Mouse (Mus musculus): ENCODE measurements around the gene Spata17. TPM values are rescaled to one million over a fixed set of nuclear protein-coding genes. Genes with fewer than 3 reads are reported as not detected.

The Spata17 gene
- polyA plus RNA-seq (2014; fragmentation: Nextera tagmentation; extraction: Ambion mirVana) = 0.97 and 2.8 TPM in 2 replicates

DNA sequence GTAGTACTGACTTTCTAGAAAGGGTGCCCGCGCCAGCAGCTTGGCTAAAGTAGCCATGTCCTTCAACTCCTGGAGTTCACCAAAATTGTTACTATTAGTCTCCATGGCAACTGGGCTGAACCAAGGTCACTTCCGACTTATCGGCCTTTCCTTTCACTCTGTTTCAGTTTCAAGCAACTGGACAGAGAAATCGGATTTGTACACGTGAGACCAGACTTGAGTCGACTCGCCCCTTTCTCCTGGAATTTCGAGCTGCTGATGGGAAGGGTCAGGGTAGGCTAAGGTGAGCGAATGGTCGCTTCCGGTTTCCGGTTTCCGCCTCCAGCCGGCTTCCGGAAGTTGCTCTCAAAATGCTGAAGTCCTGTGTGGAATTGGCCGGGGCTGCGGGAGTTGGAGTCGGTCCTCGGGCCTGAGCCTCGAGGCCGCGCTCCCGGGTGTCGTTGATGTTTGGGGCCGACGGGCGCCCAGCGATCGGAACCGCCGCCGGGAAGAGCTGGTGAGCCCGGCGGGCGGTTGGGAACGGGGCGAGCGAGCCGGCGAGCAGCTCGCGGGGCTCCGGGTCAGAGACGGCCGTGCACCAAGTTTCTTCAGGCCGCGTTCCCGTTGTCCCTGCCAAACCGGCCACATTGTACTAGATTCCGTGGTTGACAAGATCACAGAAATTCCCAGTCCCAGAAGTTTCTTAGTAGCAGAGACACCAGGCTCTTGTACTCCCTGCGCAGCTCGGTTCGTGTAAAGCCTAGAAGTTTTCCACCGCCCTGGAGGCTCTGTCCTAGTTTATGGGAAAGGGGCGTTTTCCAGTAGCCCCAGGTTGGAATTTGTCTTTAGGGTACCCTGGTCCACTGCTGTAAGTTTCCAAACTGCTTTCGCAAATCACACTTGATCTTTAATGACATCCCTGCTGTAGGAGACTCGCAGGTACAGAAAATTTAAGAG is at the start of gene Spata17, which contains the start of gene Gpatch2:
Gene Spata17, minus strand, starts transcription at position 285 of the 936 bp plus-strand sequence.
Gene Gpatch2, plus strand, starts transcription at position 328 of the 936 bp plus-strand sequence.
- Histone ChIP-seq H3K4me1 (replicated peaks; ENCODE audit: control insufficient read depth, insufficient read depth, low read length) (0 out of 2 replicates have a peak, but pooled peaks cover 5% of the 10 kb centered on the region), H3K4me2 (replicated peaks) (peak within 1 kb of the TSS; percentile 73), H3K4me3 (replicated peaks; ENCODE audit: low read length) (peak within 1 kb of the TSS; percentile 80), H3K9ac (peak within 1 kb of the TSS; percentile 78), H3K27me3 (ENCODE audit: control insufficient read depth, insufficient read depth, low read length) (no peaks in the 10 kb centered on the region), H3K36me3 (replicated peaks; ENCODE audit: control insufficient read depth, insufficient read depth) (no peaks in the 10 kb centered on the region), H3K27ac (peak within 1 kb of the TSS; percentile 78), H3K9me3 (ENCODE audit: control insufficient read depth, low read length) (no peaks in the 10 kb centered on the region)
- DNase-seq (ENCODE audit: low spot score) (peak; percentile 79), ATAC-seq (ENCODE audit: low FRiP score) (peak; percentile 85)
- under 1% methylated on average over 58 of the region's 58 CpGs for WGBS

GRCm38 (mm10) chr1:187258756-187259155 is 43.5 kb upstream of the Spata17 start:
- Histone ChIP-seq H3K27ac (no peak overlapping the region), H3K4me1 (replicated peaks; ENCODE audit: control insufficient read depth, insufficient read depth, low read length) (no peaks in the 10 kb centered on the region), H3K9ac (no peak overlapping the region), H3K4me3 (replicated peaks; ENCODE audit: low read length) (no peak overlapping the region), H3K27me3 (ENCODE audit: control insufficient read depth, insufficient read depth, low read length) (no peaks in the 10 kb centered on the region), H3K9me3 (ENCODE audit: control insufficient read depth, low read length) (no peaks in the 10 kb centered on the region), H3K4me2 (replicated peaks) (no peak overlapping the region), H3K36me3 (replicated peaks; ENCODE audit: control insufficient read depth, insufficient read depth) (no peaks in the 10 kb centered on the region)
- ATAC-seq (ENCODE audit: low FRiP score) (no peak), DNase-seq (ENCODE audit: low spot score) (peak; percentile 38)
- 71% methylated on average over 4 of the region's 4 CpGs for WGBS

DNA sequence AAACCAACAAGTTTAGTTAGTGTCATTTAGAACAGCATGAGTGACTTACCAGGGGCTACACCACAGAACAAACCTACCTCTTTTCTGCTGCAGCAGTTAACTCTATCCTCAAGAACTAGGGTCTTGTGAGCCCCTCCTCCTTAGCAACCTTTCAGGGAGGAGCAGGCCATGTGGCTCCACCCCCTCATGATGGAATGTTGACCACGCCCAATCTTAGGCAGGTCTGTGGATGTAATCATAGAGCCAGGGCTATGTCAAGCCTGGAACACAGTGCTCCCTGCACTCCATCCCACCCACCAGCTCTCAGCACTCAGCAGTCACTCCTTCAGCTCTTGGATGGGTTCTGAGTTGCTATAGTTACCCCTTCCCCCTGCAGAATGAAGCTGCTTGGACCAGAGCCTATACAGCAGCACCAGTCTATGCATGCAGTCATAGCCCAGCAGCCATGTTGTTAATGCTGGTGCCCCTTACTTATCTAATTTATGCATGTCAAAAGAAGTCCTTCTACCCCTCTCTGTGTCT is 35.5 kb upstream of the Spata17 start:
- Histone ChIP-seq H3K9me3 (ENCODE audit: control insufficient read depth, low read length) (no peaks in the 10 kb centered on the region), H3K9ac (no peak overlapping the region), H3K4me1 (replicated peaks; ENCODE audit: control insufficient read depth, insufficient read depth, low read length) (no peaks in the 10 kb centered on the region), H3K36me3 (replicated peaks; ENCODE audit: control insufficient read depth, insufficient read depth) (no peaks in the 10 kb centered on the region), H3K4me2 (replicated peaks) (no peak overlapping the region), H3K27me3 (ENCODE audit: control insufficient read depth, insufficient read depth, low read length) (no peaks in the 10 kb centered on the region), H3K4me3 (replicated peaks; ENCODE audit: low read length) (no peak overlapping the region), H3K27ac (no peak overlapping the region)
- WGBS = 87% methylated on average over 1 of the region's 1 CpGs
- ATAC-seq (ENCODE audit: low FRiP score) = no peak
- no peak for DNase-seq (ENCODE audit: low spot score)

GRCm38 (mm10) chr1:187244734-187245133 is 29.5 kb upstream of the Spata17 start:
- no peak for ATAC-seq (ENCODE audit: low FRiP score)

DNA sequence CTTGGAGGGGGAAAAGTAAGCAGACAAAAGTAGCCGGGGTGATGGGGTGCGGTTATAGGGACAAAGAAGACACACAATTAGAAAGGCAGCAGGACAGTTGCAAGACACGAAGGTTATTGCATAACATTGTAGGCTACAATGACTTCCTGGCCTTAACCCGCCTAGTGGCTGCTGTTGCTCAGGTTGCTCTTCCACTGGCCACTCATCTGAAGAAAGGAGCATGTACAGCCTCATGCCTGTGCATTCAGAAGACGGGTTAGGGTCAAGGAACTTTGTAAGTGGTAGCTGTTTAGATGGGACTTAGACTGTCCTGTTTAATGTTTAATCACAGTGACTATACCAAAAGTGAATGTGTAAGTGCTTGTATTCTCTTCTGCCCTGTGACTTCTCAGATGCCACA is 26.1 kb upstream of the Spata17 start:
- no peak for DNase-seq (ENCODE audit: low spot score)
- WGBS = 79% methylated on average over 5 of the region's 5 CpGs
- H3K9me3 ChIP-seq (ENCODE audit: control insufficient read depth, low read length) = no peaks in the 10 kb centered on the region

More at GRCm38 (mm10) chr1:187244734-187245133, 29.5 kb upstream of the Spata17 start:
- H3K4me3 ChIP-seq (replicated peaks; ENCODE audit: low read length) = no peak overlapping the region
- no peaks in the 10 kb centered on the region for H3K27me3 ChIP-seq (ENCODE audit: control insufficient read depth, insufficient read depth, low read length)
- H3K4me1 ChIP-seq (replicated peaks; ENCODE audit: control insufficient read depth, insufficient read depth, low read length) = no peaks in the 10 kb centered on the region
- H3K4me2 ChIP-seq (replicated peaks) = no peak overlapping the region
- H3K27ac ChIP-seq = no peak overlapping the region
- DNase-seq (ENCODE audit: low spot score) = no peak
- H3K36me3 ChIP-seq (replicated peaks; ENCODE audit: control insufficient read depth, insufficient read depth) = no peaks in the 10 kb centered on the region
- 87% methylated on average over 5 of the region's 5 CpGs for WGBS
- no peaks in the 10 kb centered on the region for H3K9me3 ChIP-seq (ENCODE audit: control insufficient read depth, low read length)
- H3K9ac ChIP-seq = no peak overlapping the region

DNA sequence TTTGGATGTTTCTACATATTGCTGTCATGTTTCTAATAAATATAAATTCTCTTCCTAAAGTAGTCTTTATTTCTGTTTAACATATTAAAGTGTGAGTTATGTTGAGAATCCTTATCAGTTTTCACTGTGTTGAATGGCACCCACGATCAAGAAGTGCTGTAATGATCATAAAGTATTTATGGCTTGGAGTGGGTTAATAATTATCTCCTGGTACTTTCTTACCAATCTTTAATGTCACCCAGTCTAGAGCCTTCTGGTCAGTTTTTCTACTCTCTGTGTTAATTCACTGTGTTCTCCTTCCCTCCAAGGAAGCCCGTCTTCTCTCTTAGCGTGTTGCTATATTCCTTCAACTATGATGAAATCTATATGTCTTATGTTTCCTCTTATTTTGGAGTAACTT is 25.0 kb upstream of the Spata17 start:
- Histone ChIP-seq H3K4me3 (replicated peaks; ENCODE audit: low read length) (no peak overlapping the region), H3K27me3 (ENCODE audit: control insufficient read depth, insufficient read depth, low read length) (no peaks in the 10 kb centered on the region), H3K36me3 (replicated peaks; ENCODE audit: control insufficient read depth, insufficient read depth) (no peaks in the 10 kb centered on the region), H3K4me1 (replicated peaks; ENCODE audit: control insufficient read depth, insufficient read depth, low read length) (no peaks in the 10 kb centered on the region), H3K9ac (no peak overlapping the region), H3K9me3 (ENCODE audit: control insufficient read depth, low read length) (no peaks in the 10 kb centered on the region), H3K27ac (no peak overlapping the region), H3K4me2 (replicated peaks) (no peak overlapping the region)
- 97% methylated on average over 3 of the region's 3 CpGs for WGBS
- DNase-seq (ENCODE audit: low spot score) = no peak
- no peak for ATAC-seq (ENCODE audit: low FRiP score)

More for the DNA sequence above, 26.1 kb upstream of the Spata17 start:
- H3K9ac ChIP-seq = no peak overlapping the region
- H3K4me2 ChIP-seq (replicated peaks) = no peak overlapping the region
- H3K27ac ChIP-seq = no peak overlapping the region
- H3K4me3 ChIP-seq (replicated peaks; ENCODE audit: low read length) = no peak overlapping the region
- no peaks in the 10 kb centered on the region for H3K4me1 ChIP-seq (replicated peaks; ENCODE audit: control insufficient read depth, insufficient read depth, low read length)
- no peaks in the 10 kb centered on the region for H3K27me3 ChIP-seq (ENCODE audit: control insufficient read depth, insufficient read depth, low read length)
- ATAC-seq (ENCODE audit: low FRiP score) = no peak
- no peaks in the 10 kb centered on the region for H3K36me3 ChIP-seq (replicated peaks; ENCODE audit: control insufficient read depth, insufficient read depth)

DNA sequence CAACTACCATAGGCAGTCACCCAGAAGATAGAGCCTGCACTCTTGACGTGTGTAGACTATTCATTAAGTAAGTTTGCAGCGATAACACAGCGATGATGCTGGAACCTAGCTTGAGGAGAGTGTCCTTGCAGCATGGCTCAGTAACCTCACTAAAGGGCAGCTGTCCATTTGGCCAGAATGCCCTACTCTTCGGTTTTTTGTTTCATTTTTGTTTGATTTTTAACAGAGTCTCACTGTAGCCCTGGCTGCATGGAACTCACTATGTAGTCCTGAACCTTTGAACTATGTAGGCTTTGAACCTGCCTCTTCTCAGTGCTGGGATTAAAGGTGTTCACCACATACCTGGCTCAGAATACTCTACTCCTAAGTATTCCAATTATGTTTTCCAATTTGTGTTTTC is 22.8 kb upstream of the Spata17 start:
- Histone ChIP-seq H3K4me1 (replicated peaks; ENCODE audit: control insufficient read depth, insufficient read depth, low read length) (no peaks in the 10 kb centered on the region), H3K27me3 (ENCODE audit: control insufficient read depth, insufficient read depth, low read length) (no peaks in the 10 kb centered on the region), H3K27ac (no peak overlapping the region), H3K4me3 (replicated peaks; ENCODE audit: low read length) (no peak overlapping the region), H3K9me3 (ENCODE audit: control insufficient read depth, low read length) (no peaks in the 10 kb centered on the region), H3K36me3 (replicated peaks; ENCODE audit: control insufficient read depth, insufficient read depth) (peaks cover 11% of the 10 kb centered on the region; the same call in 1 of the 2 replicates), H3K9ac (no peak overlapping the region), H3K4me2 (replicated peaks) (no peak overlapping the region)
- DNase-seq (ENCODE audit: low spot score) (no peak), ATAC-seq (ENCODE audit: low FRiP score) (no peak)
- 93% methylated on average over 4 of the region's 4 CpGs for WGBS

DNA sequence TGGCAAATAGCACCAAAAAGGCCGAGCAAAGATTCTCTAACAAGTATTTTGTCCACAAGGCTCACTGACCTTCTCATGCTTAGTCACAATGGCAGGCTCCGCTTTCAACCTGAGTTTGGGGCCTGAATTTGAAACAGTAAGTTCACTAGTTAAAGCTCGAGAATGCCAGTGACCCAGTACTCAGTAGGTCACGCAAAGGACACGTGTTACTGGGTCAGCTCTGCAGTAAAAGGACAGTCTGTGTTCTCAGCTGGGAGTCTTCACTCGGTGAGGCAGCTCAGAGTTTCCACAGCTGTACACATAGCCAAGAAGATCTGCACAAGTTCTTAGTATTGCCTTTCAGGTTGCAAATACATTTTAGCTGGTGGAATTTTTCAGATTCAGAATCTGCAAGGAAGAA is 21.0 kb upstream of the Spata17 start:
- Histone ChIP-seq H3K4me3 (replicated peaks; ENCODE audit: low read length) (no peak overlapping the region), H3K9me3 (ENCODE audit: control insufficient read depth, low read length) (no peaks in the 10 kb centered on the region), H3K27me3 (ENCODE audit: control insufficient read depth, insufficient read depth, low read length) (no peaks in the 10 kb centered on the region), H3K27ac (no peak overlapping the region), H3K4me1 (replicated peaks; ENCODE audit: control insufficient read depth, insufficient read depth, low read length) (no peaks in the 10 kb centered on the region), H3K4me2 (replicated peaks) (no peak overlapping the region), H3K36me3 (replicated peaks; ENCODE audit: control insufficient read depth, insufficient read depth) (peaks cover 16% of the 10 kb centered on the region; the same call in 1 of the 2 replicates), H3K9ac (no peak overlapping the region)
- no peak for DNase-seq (ENCODE audit: low spot score)
- WGBS = 83% methylated on average over 6 of the region's 6 CpGs
- no peak for ATAC-seq (ENCODE audit: low FRiP score)

- no peak overlapping the region for H3K27ac ChIP-seq
- peaks cover 16% of the 10 kb centered on the region; the same call in 1 of the 2 replicates for H3K36me3 ChIP-seq (replicated peaks; ENCODE audit: control insufficient read depth, insufficient read depth)
- 97% methylated on average over 3 of the region's 3 CpGs for WGBS
- H3K4me2 ChIP-seq (replicated peaks) = no peak overlapping the region
- no peak for DNase-seq (ENCODE audit: low spot score)
- H3K27me3 ChIP-seq (ENCODE audit: control insufficient read depth, insufficient read depth, low read length) = no peaks in the 10 kb centered on the region
- H3K9ac ChIP-seq = no peak overlapping the region
- H3K9me3 ChIP-seq (ENCODE audit: control insufficient read depth, low read length) = no peaks in the 10 kb centered on the region
- no peak overlapping the region for H3K4me3 ChIP-seq (replicated peaks; ENCODE audit: low read length)
- no peaks in the 10 kb centered on the region for H3K4me1 ChIP-seq (replicated peaks; ENCODE audit: control insufficient read depth, insufficient read depth, low read length)
- ATAC-seq (ENCODE audit: low FRiP score) = no peak
Observed at GRCm38 (mm10) chr1:187235161-187235560, 19.9 kb upstream of the Spata17 start.
